Mouse (Mus musculus) forebrain, embryonic 16.5 days (tissue): ENCODE data around the gene Prkd1. TPM values are rescaled to one million over a fixed set of nuclear protein-coding genes. Genes with fewer than 3 reads are reported as not detected.

Experiments
- ATAC-seq: fragments of 200-750 bp; cut with Nextera tagmentation; 2 replicates; pipeline ENCODE4 v1.8.0; 2017; ENCODE audit warnings: mild to moderate bottlenecking, moderate library complexity
- H3K27ac ChIP-seq: fragments of 300-500 bp; sonication (generic); 2 replicates; pipeline ENCODE4 v1.5.1; 2014; ENCODE audit warnings: low read length, control low read depth
- H3K27me3 ChIP-seq: fragments of 300-500 bp; sonication (generic); replicated peaks from 2 replicates; pipeline ENCODE4 v1.6.1; 2014; ENCODE audit warnings: low read length; ENCODE audit not compliant: control insufficient read depth, insufficient read depth
- H3K36me3 ChIP-seq: fragments of 300-500 bp; sonication (generic); 2 replicates; pipeline ENCODE4 v1.6.1; 2014; ENCODE audit not compliant: control insufficient read depth, insufficient read depth
- H3K4me1 ChIP-seq: fragments of 300-500 bp; sonication (generic); replicated peaks from 2 replicates; pipeline ENCODE4 v1.6.1; 2014; ENCODE audit warnings: low read length; ENCODE audit not compliant: control insufficient read depth, insufficient read depth
- H3K4me2 ChIP-seq: fragments of 300-500 bp; sonication (generic); 2 replicates; pipeline ENCODE4 v1.6.1; 2014; ENCODE audit warnings: mild to moderate bottlenecking, low read length, control low read depth
- H3K4me3 ChIP-seq: fragments of 300-500 bp; sonication (generic); replicated peaks from 2 replicates; pipeline ENCODE4 v1.5.1; 2014; ENCODE audit warnings: mild to moderate bottlenecking, low read length, control low read depth
- H3K9ac ChIP-seq: fragments of 300-500 bp; sonication (generic); replicated peaks from 2 replicates; pipeline ENCODE4 v1.6.1; 2014; ENCODE audit warnings: low read depth, low read length, control low read depth
- H3K9me3 ChIP-seq: fragments of 300-500 bp; sonication (generic); 2 replicates; pipeline ENCODE4 v1.6.1; 2016; ENCODE audit warnings: low read length; ENCODE audit not compliant: control insufficient read depth
- WGBS: fragments of 180-500 bp; shearing (Covaris S2); extraction: QIAGEN DNeasy Blood & Tissue Kit; methylation state at CpG from one replicate; pipeline ENCODE4 v1.1.7; 2014; 5-methylcytosine and 5-hydroxymethylcytosine counted together
- polyA plus RNA-seq: library from polyadenylated mRNA; unstranded; fragments of >200 nt; fragmentation: Nextera tagmentation; extraction: Ambion mirVana; gene quantifications from 2 replicates; pipeline ENCODE4 v1.2.1, GENCODE M21; 2015

Gene Prkd1
- polyA plus RNA-seq, 1 experiment from 2014 or later, result 4.9 TPM

DNA sequence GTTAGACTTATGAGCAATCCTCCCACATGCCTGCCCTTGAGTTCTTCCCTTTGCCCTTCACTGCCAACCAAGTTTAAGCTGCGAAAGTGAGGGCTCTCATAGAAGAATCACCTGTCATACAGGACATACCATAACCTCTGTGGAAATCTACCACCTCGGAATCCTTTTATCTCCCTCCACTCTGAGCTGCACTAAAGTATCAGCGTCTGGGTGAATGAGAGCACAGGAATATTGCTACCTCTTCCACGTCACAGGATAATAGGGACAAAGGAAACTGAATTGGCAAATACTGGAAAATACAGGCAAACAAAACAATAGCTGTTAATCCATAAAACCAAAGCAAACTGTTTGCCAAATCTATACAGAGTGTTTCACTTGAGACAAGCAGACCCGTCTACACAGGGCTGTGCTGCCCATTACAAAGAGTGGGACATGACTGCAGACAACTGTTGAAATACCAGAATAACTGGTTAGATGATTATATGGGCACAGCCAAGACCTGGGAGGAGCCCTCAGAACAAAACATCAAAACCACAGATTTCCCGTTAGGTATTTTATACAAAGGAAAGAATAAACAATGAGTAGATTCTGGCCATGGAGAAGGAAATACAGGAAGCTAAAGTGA, 60.6 kb downstream of the Prkd1 start:
- no peak overlapping the region for H3K4me2 ChIP-seq
- H3K27ac ChIP-seq, result no peak overlapping the region
- no peaks in the 10 kb centered on the region for H3K4me1 ChIP-seq
- no peaks in the 10 kb centered on the region for H3K36me3 ChIP-seq
- H3K9ac ChIP-seq, result no peak overlapping the region
- H3K4me3 ChIP-seq, result no peak overlapping the region
- H3K9me3 ChIP-seq, result no peaks in the 10 kb centered on the region
- no peak for ATAC-seq
- WGBS, result 71% methylated on average over 6 of the region's 6 CpGs
- no peaks in the 10 kb centered on the region for H3K27me3 ChIP-seq

- Histone ChIP-seq H3K9me3 (no peaks in the 10 kb centered on the region), H3K4me1 (no peaks in the 10 kb centered on the region), H3K4me2 (no peak overlapping the region), H3K9ac (no peak overlapping the region), H3K27me3 (no peaks in the 10 kb centered on the region), H3K4me3 (no peak overlapping the region), H3K27ac (0 out of 2 replicates have a peak overlapping the region, but pooled peaks have one; percentile 33), H3K36me3 (no peaks in the 10 kb centered on the region)
- 50% methylated on average over 1 of the region's 1 CpGs for WGBS
- ATAC-seq, result peak; percentile 79
Measured at GRCm38 (mm10) chr12:50565198-50565597, 83.7 kb downstream of the Prkd1 start.

- Histone ChIP-seq H3K27ac (no peak overlapping the region), H3K27me3 (no peaks in the 10 kb centered on the region), H3K4me1 (no peaks in the 10 kb centered on the region), H3K9me3 (no peaks in the 10 kb centered on the region), H3K36me3 (no peaks in the 10 kb centered on the region), H3K9ac (no peak overlapping the region), H3K4me3 (no peak overlapping the region), H3K4me2 (no peak overlapping the region)
- ATAC-seq, result no peak
- WGBS, result 42% methylated on average over 1 of the region's 1 CpGs
Measured at GRCm38 (mm10) chr12:50560536-50560935, 88.4 kb downstream of the Prkd1 start.

- no peak overlapping the region for H3K4me3 ChIP-seq
- no peak overlapping the region for H3K4me2 ChIP-seq
- H3K9ac ChIP-seq, result no peak overlapping the region
- no peak for ATAC-seq
- H3K4me1 ChIP-seq, result no peaks in the 10 kb centered on the region
- H3K27ac ChIP-seq, result no peak overlapping the region
- no peaks in the 10 kb centered on the region for H3K27me3 ChIP-seq
- H3K36me3 ChIP-seq, result no peaks in the 10 kb centered on the region
- WGBS, result 60% methylated on average over 4 of the region's 4 CpGs
- H3K9me3 ChIP-seq, result no peaks in the 10 kb centered on the region
Measured at GRCm38 (mm10) chr12:50558231-50558630, 90.7 kb downstream of the Prkd1 start.

GRCm38 (mm10) chr12:50554214-50554613, 94.7 kb downstream of the Prkd1 start:
- no peak overlapping the region for H3K27ac ChIP-seq

DNA sequence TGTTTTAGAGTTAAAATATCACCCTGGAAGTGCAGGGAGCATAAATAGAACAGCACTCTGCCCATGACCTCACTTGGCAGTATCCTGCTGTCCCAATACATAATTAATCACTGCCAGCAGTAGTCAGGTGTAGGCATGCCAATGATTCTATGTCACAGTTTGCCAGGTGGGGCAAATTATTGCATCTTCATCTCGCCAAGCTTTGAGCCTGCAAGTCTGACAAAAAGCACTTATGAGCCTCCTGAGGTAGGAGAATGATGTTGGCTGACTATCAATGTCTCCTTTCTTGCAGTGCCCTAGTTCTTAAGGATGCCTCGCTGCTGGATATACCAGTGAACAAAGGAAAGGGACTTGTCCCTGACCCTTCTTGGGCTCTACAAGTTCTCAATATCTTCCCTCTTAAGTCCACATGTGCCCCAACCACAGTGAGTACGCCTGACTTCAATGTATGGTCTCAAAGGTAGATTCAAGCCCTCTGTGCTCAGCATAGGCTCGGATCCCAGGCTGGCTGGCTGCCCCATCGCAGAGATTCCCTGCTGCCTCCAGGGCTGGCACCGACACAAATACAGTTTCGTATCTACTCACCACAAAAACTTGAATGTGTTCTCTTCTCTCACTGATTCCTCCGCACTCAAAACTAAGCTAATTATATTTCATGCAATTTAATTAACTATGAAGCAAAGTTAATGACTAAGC, 98.9 kb downstream of the Prkd1 start:
- H3K9me3 ChIP-seq, result no peaks in the 10 kb centered on the region
- H3K9ac ChIP-seq, result no peak overlapping the region
- H3K4me3 ChIP-seq, result no peak overlapping the region
- no peaks in the 10 kb centered on the region for H3K27me3 ChIP-seq
- H3K27ac ChIP-seq, result peak overlapping the region; percentile 2; the same call in 1 of the 2 replicates
- peak; percentile 66 for ATAC-seq
- peaks cover 30% of the 10 kb centered on the region for H3K4me1 ChIP-seq
- no peak overlapping the region for H3K4me2 ChIP-seq
- no peaks in the 10 kb centered on the region for H3K36me3 ChIP-seq
- 35% methylated on average over 8 of the region's 8 CpGs for WGBS

More at GRCm38 (mm10) chr12:50554214-50554613, 94.7 kb downstream of the Prkd1 start:
- Histone ChIP-seq H3K27me3 (no peaks in the 10 kb centered on the region), H3K36me3 (no peaks in the 10 kb centered on the region), H3K4me3 (no peak overlapping the region), H3K4me1 (peaks cover 12% of the 10 kb centered on the region), H3K9me3 (no peaks in the 10 kb centered on the region), H3K9ac (no peak overlapping the region), H3K4me2 (no peak overlapping the region)
- 0 out of 2 replicates have a peak, but pooled peaks have one; percentile 32 for ATAC-seq
- WGBS, result 66% methylated on average over 3 of the region's 3 CpGs

DNA sequence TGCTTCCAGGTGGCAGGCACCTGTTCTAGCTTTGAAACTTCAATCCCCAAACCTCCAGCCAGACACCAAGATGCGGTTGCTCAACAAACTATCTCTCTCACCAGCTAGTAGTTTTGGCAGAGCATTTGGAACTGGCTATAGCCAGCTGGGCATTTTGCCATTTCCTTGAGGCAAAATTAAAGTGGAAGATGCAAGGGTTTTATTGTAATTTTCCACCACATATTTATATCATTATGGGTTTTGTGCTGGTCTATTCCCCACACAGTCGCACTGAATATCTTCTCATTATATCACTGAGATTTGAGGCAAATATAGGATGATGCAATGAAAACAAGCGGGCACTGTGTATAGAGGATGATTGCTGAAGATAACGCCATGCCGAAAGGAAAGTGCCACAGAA, 102.5 kb downstream of the Prkd1 start:
- Histone ChIP-seq H3K4me1 (peaks cover 33% of the 10 kb centered on the region), H3K27me3 (no peaks in the 10 kb centered on the region), H3K4me2 (no peak overlapping the region), H3K36me3 (no peaks in the 10 kb centered on the region), H3K27ac (no peak overlapping the region; the same call in 1 of the 2 replicates), H3K9me3 (no peaks in the 10 kb centered on the region), H3K4me3 (no peak overlapping the region), H3K9ac (no peak overlapping the region)
- 34% methylated on average over 5 of the region's 5 CpGs for WGBS
- peak; percentile 59 for ATAC-seq

DNA sequence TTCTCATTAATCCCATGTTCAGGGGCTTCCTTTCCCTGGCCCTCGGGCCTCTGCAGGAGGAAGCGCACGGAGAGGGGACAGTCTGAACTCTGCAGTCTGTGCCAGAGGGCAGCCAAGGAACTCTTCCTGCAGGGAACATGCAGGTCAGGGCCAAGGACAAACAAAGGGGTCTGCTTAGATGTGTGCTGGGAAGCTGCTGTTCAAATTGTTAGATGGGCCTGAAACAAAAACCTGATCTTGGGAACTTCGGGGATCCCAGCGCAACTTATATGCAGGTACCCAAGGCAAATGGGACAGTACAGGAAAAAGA, 103.3 kb downstream of the Prkd1 start:
- peak; percentile 32; the same call in 1 of the 2 replicates for ATAC-seq
- no peaks in the 10 kb centered on the region for H3K9me3 ChIP-seq
- no peak overlapping the region for H3K9ac ChIP-seq
- no peak overlapping the region for H3K27ac ChIP-seq
- H3K4me1 ChIP-seq, result peaks cover 30% of the 10 kb centered on the region
- H3K27me3 ChIP-seq, result no peaks in the 10 kb centered on the region
- no peak overlapping the region for H3K4me3 ChIP-seq
- no peaks in the 10 kb centered on the region for H3K36me3 ChIP-seq
- 19% methylated on average over 5 of the region's 5 CpGs for WGBS
- H3K4me2 ChIP-seq, result no peak overlapping the region

- Histone ChIP-seq H3K4me2 (no peak overlapping the region), H3K27me3 (no peaks in the 10 kb centered on the region), H3K4me1 (peaks cover 28% of the 10 kb centered on the region), H3K9ac (no peak overlapping the region), H3K36me3 (no peaks in the 10 kb centered on the region), H3K27ac (no peak overlapping the region), H3K4me3 (no peak overlapping the region), H3K9me3 (no peaks in the 10 kb centered on the region)
- ATAC-seq, result peak; percentile 37; the same call in 1 of the 2 replicates
- 9% methylated on average over 8 of the region's 8 CpGs for WGBS
Measured at GRCm38 (mm10) chr12:50544855-50545609, 103.9 kb downstream of the Prkd1 start.
